Mouse (Mus musculus): ENCODE data around the gene Naa40. TPM values are rescaled to one million over a fixed set of nuclear protein-coding genes. Genes with fewer than 3 reads are reported as not detected.

Gene Naa40
- polyA plus RNA-seq, 1 experiment from 2014 or later: 62.7 TPM

Other genes with a start within 250 kb of the Naa40 start
- 22.5 and 25.2 TPM in 2 replicates for gene Dnajc4, start 248.6 kb downstream of the Naa40 start, polyA plus RNA-seq (2014; fragmentation: Nextera tagmentation; extraction: Ambion mirVana)
- 18.8 and 21.2 TPM in 2 replicates for gene Nudt22, start 245.1 kb downstream of the Naa40 start, polyA plus RNA-seq (2014; fragmentation: Nextera tagmentation; extraction: Ambion mirVana)
- 14.4 and 15.2 TPM in 2 replicates for gene Trpt1, start 245.1 kb downstream of the Naa40 start, polyA plus RNA-seq (2014; fragmentation: Nextera tagmentation; extraction: Ambion mirVana)
- gene Fermt3, start 221.7 kb downstream of the Naa40 start, polyA plus RNA-seq (2014; fragmentation: Nextera tagmentation; extraction: Ambion mirVana): 3.5 TPM in 2 replicates
- gene Stip1, start 201.2 kb downstream of the Naa40 start, polyA plus RNA-seq (2014; fragmentation: Nextera tagmentation; extraction: Ambion mirVana): 278 and 287 TPM in 2 replicates
- gene Macrod1, start 184.4 kb downstream of the Naa40 start, polyA plus RNA-seq (2014; fragmentation: Nextera tagmentation; extraction: Ambion mirVana): 4.0 and 4.8 TPM in 2 replicates
- 9.5 and 12.2 TPM in 2 replicates for gene Flrt1, start 135.5 kb downstream of the Naa40 start, polyA plus RNA-seq (2014; fragmentation: Nextera tagmentation; extraction: Ambion mirVana)
- gene Otub1, start 34.9 kb downstream of the Naa40 start, polyA plus RNA-seq (2014; fragmentation: Nextera tagmentation; extraction: Ambion mirVana): 262 TPM in 2 replicates
- gene Cox8a, start 23.6 kb downstream of the Naa40 start, polyA plus RNA-seq (2014; fragmentation: Nextera tagmentation; extraction: Ambion mirVana): 772 and 935 TPM in 2 replicates
- 36.2 and 36.6 TPM in 2 replicates for gene Rcor2, start 26.1 kb upstream of the Naa40 start, polyA plus RNA-seq (2014; fragmentation: Nextera tagmentation; extraction: Ambion mirVana)
- 32.6 and 38.6 TPM in 2 replicates for gene Mark2, start 100.7 kb upstream of the Naa40 start, polyA plus RNA-seq (2014; fragmentation: Nextera tagmentation; extraction: Ambion mirVana)
- 33.6 and 36.2 TPM in 2 replicates for gene Spindoc, start 141.8 kb upstream of the Naa40 start, polyA plus RNA-seq (2014; fragmentation: Nextera tagmentation; extraction: Ambion mirVana)
- gene 2700081O15Rik, start 176.4 kb upstream of the Naa40 start, polyA plus RNA-seq (2014; fragmentation: Nextera tagmentation; extraction: Ambion mirVana): 22.1 and 24.7 TPM in 2 replicates
- gene Rtn3, start 242.1 kb upstream of the Naa40 start, polyA plus RNA-seq (2014; fragmentation: Nextera tagmentation; extraction: Ambion mirVana): 464 and 468 TPM in 2 replicates